Mouse (Mus musculus): ENCODE results near the gene 4930442H23Rik.

- no peak for TF ChIP-seq CTCF (IDR thresholded peaks at IDR 0.05; ENCODE audit: low read depth, low read length)
- TF ChIP-seq GATA1 (IDR thresholded peaks at IDR 0.05; ENCODE audit: borderline replicate concordance, low read length), result no peak
- TF ChIP-seq POLR2AphosphoS5 (IDR thresholded peaks at IDR 0.05; ENCODE audit: insufficient replicate concordance, low read depth, low read length), result no peak
- TF ChIP-seq TAL1 (conservative IDR thresholded peaks at IDR 0.05; ENCODE audit: low read depth, low read length), result no peak
- TF ChIP-seq GATA2 (IDR thresholded peaks at IDR 0.05; ENCODE audit: borderline replicate concordance, low read depth, low read length), result no peak
These were observed 49.6 kb upstream of the 4930442H23Rik start for GRCm38 (mm10) chr10:81233226-81233585.
